Mouse (Mus musculus) forebrain, postnatal 0 days (tissue): ENCODE measurements at regions not wholly inside any gene's neighbourhood (a gene's known extent, or its start where the extent isn't known, plus 50 kb on each side); places are given as distances from the start of the nearest gene placed in this dataset.
A peak's percentile ranks its signal among the peaks of the same experiment; 100 is the strongest.

Source experiments
- ATAC-seq: fragments of 200-750 bp; cut with Nextera tagmentation; 2 replicates; pipeline ENCODE4 v1.8.0; 2017; ENCODE audit warnings: mild to moderate bottlenecking, moderate library complexity
- DNase-seq: peaks from one replicate; pipeline ENCODE4 v3.0.0-alpha.2; 2015
- H3K27ac ChIP-seq: fragments of 300-500 bp; sonication (generic); 2 replicates; pipeline ENCODE4 v1.5.1; 2014; ENCODE audit warnings: low read depth, mild to moderate bottlenecking, antibody characterized with exemption, low read length, moderate library complexity, mixed read lengths
- H3K27me3 ChIP-seq: fragments of 300-500 bp; sonication (generic); 2 replicates; pipeline ENCODE4 v1.6.1; 2014; ENCODE audit warnings: mild to moderate bottlenecking, low read length, mixed read lengths; ENCODE audit not compliant: insufficient read depth
- H3K36me3 ChIP-seq: fragments of 300-500 bp; sonication (generic); 2 replicates; pipeline ENCODE4 v1.6.1; 2014; ENCODE audit warnings: mild to moderate bottlenecking, moderate library complexity; ENCODE audit not compliant: insufficient read depth
- H3K4me1 ChIP-seq: fragments of 300-500 bp; sonication (generic); 2 replicates; pipeline ENCODE4 v1.6.1; 2014; ENCODE audit warnings: antibody characterized with exemption; ENCODE audit not compliant: insufficient read depth
- H3K4me2 ChIP-seq: fragments of 300-500 bp; sonication (generic); 2 replicates; pipeline ENCODE4 v1.6.1; 2014; ENCODE audit warnings: low read depth, mild to moderate bottlenecking, moderate library complexity
- H3K4me3 ChIP-seq: fragments of 300-500 bp; sonication (generic); 2 replicates; pipeline ENCODE4 v1.5.1; 2014; ENCODE audit warnings: low read depth, low read length, mixed read lengths
- H3K9ac ChIP-seq: fragments of 300-500 bp; sonication (generic); 2 replicates; pipeline ENCODE4 v1.6.1; 2014; ENCODE audit warnings: mild to moderate bottlenecking
- H3K9me3 ChIP-seq: fragments of 300-500 bp; sonication (generic); 2 replicates; pipeline ENCODE4 v1.6.1; 2016; ENCODE audit warnings: low read length
- CTCF ChIP-seq: sonication (generic); IDR thresholded peaks from 2 replicates; pipeline ENCODE4 v1.5.1; 2016; ENCODE audit warnings: antibody characterized with exemption, control low read depth, low read depth
- WGBS: fragments of 180-500 bp; shearing (Covaris S2); extraction: QIAGEN DNeasy Blood & Tissue Kit; methylation state at CpG from one replicate; pipeline ENCODE4 v1.1.7; 2014; 5-methylcytosine and 5-hydroxymethylcytosine counted together
- microRNA-seq, 2 experiments: library from miRNA; unstranded; fragments of <30 nt; microRNA quantifications; one replicate each; pipeline ENCODE4; 2016

DNA sequence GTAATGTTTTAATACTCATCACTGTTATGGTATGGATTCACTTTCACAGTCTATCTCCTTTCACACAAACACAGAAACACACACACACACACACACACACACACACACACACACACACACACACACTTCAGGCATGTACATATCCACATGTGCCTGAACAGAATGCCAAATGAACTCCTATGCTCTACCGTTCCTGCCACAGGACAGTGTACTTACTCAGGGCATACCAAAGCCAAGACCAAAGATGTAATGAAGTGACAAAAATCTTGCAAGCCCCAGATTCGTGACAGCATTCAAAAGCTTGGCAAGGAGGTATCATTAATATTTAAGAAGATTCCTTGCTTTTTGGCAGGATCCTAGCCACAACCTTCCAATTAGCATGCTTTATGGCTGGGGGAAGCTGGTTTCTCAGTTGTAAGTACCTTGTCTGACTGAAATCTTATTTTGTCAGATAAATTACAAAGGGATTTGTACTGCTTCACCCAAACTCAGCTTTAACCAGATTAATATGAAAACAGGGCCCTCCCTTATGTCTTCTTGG lies 531.0 kb downstream of the Ppargc1a start:
- 27% methylated on average over 2 of the region's 2 CpGs for WGBS
- no peaks in the 10 kb centered on the region for H3K9me3 ChIP-seq

DNA sequence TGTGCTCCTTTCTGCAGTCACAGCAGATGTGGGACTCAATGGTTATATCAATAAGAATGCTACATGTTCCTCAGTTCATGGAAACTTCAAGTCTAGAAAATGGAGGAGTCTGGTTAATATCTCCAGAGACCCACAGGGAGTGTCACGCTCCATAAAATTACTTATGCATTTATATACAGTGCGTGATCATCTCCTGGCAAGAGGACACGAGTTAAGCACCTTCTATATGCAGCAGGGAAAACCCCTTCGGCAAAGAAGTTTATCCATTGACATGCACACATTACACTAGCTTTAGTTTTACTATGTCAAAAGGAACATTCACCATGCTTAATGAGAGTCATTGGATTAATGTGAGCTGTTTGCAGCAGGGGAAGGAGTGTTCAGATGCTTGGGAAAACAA lies 538.6 kb downstream of the Ppargc1a start:
- no peak overlapping the region for H3K4me2 ChIP-seq
- no peak for ATAC-seq
- no peak overlapping the region for H3K4me3 ChIP-seq
- TF ChIP-seq CTCF, result no peak
- no peaks in the 10 kb centered on the region for H3K4me1 ChIP-seq
- no peak for DNase-seq
- 85% methylated on average over 4 of the region's 4 CpGs for WGBS
- no peaks in the 10 kb centered on the region for H3K36me3 ChIP-seq
- no peak overlapping the region for H3K27ac ChIP-seq
- no peak overlapping the region for H3K9ac ChIP-seq
- no peaks in the 10 kb centered on the region for H3K9me3 ChIP-seq
- H3K27me3 ChIP-seq, result no peaks in the 10 kb centered on the region

More for the DNA sequence above, 531.0 kb downstream of the Ppargc1a start:
- Histone ChIP-seq H3K4me1 (no peaks in the 10 kb centered on the region), H3K27ac (no peak overlapping the region), H3K9ac (no peak overlapping the region), H3K36me3 (no peaks in the 10 kb centered on the region), H3K4me2 (no peak overlapping the region), H3K4me3 (no peak overlapping the region), H3K27me3 (no peaks in the 10 kb centered on the region)
- DNase-seq (peak; percentile 4), ATAC-seq (0 out of 2 replicates have a peak, but pooled peaks have one; percentile 25)
- no peak for TF ChIP-seq CTCF

DNA sequence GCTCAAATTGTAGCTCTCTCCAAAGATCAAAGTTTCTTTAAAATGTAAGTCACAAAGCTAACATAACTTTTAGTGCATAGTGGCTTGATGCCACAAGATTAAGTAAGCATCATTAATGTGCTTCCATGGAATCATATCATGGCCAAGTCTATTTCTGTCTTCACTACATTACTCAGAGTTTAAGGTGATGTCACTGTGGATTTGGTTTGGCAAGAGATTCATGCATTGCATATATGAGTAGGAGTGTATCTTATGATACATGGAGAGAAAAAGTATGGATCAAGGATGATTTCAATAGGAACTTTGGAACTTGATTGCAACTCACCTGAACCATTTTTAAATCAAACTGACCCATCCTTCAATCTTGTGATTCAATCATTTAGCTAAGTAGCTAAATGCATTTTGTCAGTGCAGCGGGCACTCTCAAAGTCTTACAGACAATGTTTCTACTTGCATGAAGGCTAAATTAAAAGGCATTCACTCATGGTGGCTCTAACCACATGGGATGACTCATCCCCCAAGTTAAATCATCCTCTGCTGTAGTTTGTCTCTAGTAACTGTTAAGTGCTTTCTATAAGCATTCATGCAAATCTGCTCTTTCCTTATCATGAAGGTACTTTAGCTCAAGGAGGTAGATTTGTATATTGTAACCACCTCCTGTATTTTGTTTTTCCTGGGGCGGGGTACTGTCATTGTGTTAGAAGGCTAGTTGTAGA lies 576.5 kb downstream of the Ppargc1a start:
- Histone ChIP-seq H3K27me3 (no peaks in the 10 kb centered on the region), H3K9ac (no peak overlapping the region), H3K27ac (no peak overlapping the region), H3K4me2 (no peak overlapping the region), H3K4me3 (no peak overlapping the region), H3K36me3 (no peaks in the 10 kb centered on the region), H3K4me1 (no peaks in the 10 kb centered on the region), H3K9me3 (no peaks in the 10 kb centered on the region)
- no peak for ATAC-seq
- DNase-seq, result no peak
- 94% methylated on average over 2 of the region's 2 CpGs for WGBS
- TF ChIP-seq CTCF, result no peak

Small RNA genes in the stretch of these regions (microRNA-seq; reads per million reads assigned to microRNA genes)
- 0 reads per million in 2 experiments for gene Gm44377
